Mouse (Mus musculus): ENCODE results near the gene Fam185a.
A peak's percentile ranks its signal among the peaks of the same experiment; 100 is the strongest.

Fam185a gene

GRCm38 (mm10) chr5:21434148-21434929 lies 9.6 kb downstream of the Fam185a start:
- peak; percentile 74 for DNase-seq

- DNase-seq, result no peak
Observed at GRCm38 (mm10) chr5:21436471-21436975, 11.8 kb downstream of the Fam185a start.

GRCm38 (mm10) chr5:21438428-21438827 lies 13.7 kb downstream of the Fam185a start:
- no peak for DNase-seq

- no peak for DNase-seq
Observed at GRCm38 (mm10) chr5:21439446-21440110, 14.8 kb downstream of the Fam185a start.

GRCm38 (mm10) chr5:21440833-21441530 lies 16.2 kb downstream of the Fam185a start:
- DNase-seq, result no peak

GRCm38 (mm10) chr5:21467387-21467786 lies 42.6 kb downstream of the Fam185a start:
- no peak for DNase-seq

- no peak for DNase-seq
Observed at GRCm38 (mm10) chr5:21468100-21468499, 43.3 kb downstream of the Fam185a start.

- DNase-seq, result no peak
Observed at GRCm38 (mm10) chr5:21478428-21478827, 53.7 kb downstream of the Fam185a start.

- DNase-seq, result no peak
Observed at GRCm38 (mm10) chr5:21479746-21480145, 55.0 kb downstream of the Fam185a start.

- no peak for DNase-seq
Observed at GRCm38 (mm10) chr5:21481521-21481920, 56.8 kb downstream of the Fam185a start.

GRCm38 (mm10) chr5:21482446-21483222 lies 57.9 kb downstream of the Fam185a start:
- no peak for DNase-seq

- no peak for DNase-seq
Observed at GRCm38 (mm10) chr5:21483275-21483674, 58.5 kb downstream of the Fam185a start.

GRCm38 (mm10) chr5:21485197-21485829 lies 60.6 kb downstream of the Fam185a start:
- DNase-seq, result no peak

- no peak for DNase-seq
Observed at GRCm38 (mm10) chr5:21486798-21487197, 62.0 kb downstream of the Fam185a start.

GRCm38 (mm10) chr5:21487306-21487705 lies 62.5 kb downstream of the Fam185a start:
- DNase-seq, result no peak

- DNase-seq, result peak; percentile 90
Observed at GRCm38 (mm10) chr5:21487716-21488115, 63.0 kb downstream of the Fam185a start.

GRCm38 (mm10) chr5:21488506-21488905 lies 63.7 kb downstream of the Fam185a start:
- DNase-seq, result peak; percentile 41

- DNase-seq, result no peak
Observed at GRCm38 (mm10) chr5:21489135-21489534, 64.4 kb downstream of the Fam185a start.

GRCm38 (mm10) chr5:21491469-21491868 lies 66.7 kb downstream of the Fam185a start:
- DNase-seq, result no peak

GRCm38 (mm10) chr5:21492213-21492612 lies 67.5 kb downstream of the Fam185a start:
- no peak for DNase-seq

GRCm38 (mm10) chr5:21493294-21493999 lies 68.7 kb downstream of the Fam185a start:
- no peak for DNase-seq

- DNase-seq, result no peak
Observed at GRCm38 (mm10) chr5:21494781-21495180, 70.0 kb downstream of the Fam185a start.

Measured in cerebellum, adult 9-10 months (tissue).